Mouse (Mus musculus): ENCODE results near the gene Spcs3. TPM values are rescaled to one million over a fixed set of nuclear protein-coding genes. Genes with fewer than 3 reads are reported as not detected.
A peak's percentile ranks its signal among the peaks of the same experiment; 100 is the strongest.

Gene Spcs3
- polyA plus RNA-seq, 1 experiment from 2014 or later, result 57.5 TPM

GRCm38 (mm10) chr8:54548383-54548782 is 18.6 kb upstream of the Spcs3 start:
- no peak for ATAC-seq (ENCODE audit: low FRiP score, low TSS enrichment)
- Histone ChIP-seq H3K36me3 (ENCODE audit: control insufficient read depth, insufficient read depth, low read length) (no peaks in the 10 kb centered on the region), H3K4me3 (replicated peaks; ENCODE audit: low read depth, low read length) (no peak overlapping the region), H3K27ac (replicated peaks; ENCODE audit: low read depth, low read length) (no peak overlapping the region), H3K9ac (replicated peaks; ENCODE audit: low read length) (no peak overlapping the region), H3K27me3 (ENCODE audit: control insufficient read depth, insufficient read depth, low read length) (no peaks in the 10 kb centered on the region), H3K4me2 (ENCODE audit: low read length) (no peak overlapping the region), H3K9me3 (ENCODE audit: control insufficient read depth, low read length) (no peaks in the 10 kb centered on the region), H3K4me1 (ENCODE audit: control insufficient read depth, insufficient read depth, low read length) (no peaks in the 10 kb centered on the region)
- DNase-seq, result no peak
- 49% methylated on average over 6 of the region's 6 CpGs for WGBS

- no peaks in the 10 kb centered on the region for H3K4me1 ChIP-seq (ENCODE audit: control insufficient read depth, insufficient read depth, low read length)
- WGBS, result 69% methylated on average over 1 of the region's 1 CpGs
- no peaks in the 10 kb centered on the region for H3K36me3 ChIP-seq (ENCODE audit: control insufficient read depth, insufficient read depth, low read length)
- no peak overlapping the region for H3K4me3 ChIP-seq (replicated peaks; ENCODE audit: low read depth, low read length)
- no peaks in the 10 kb centered on the region for H3K27me3 ChIP-seq (ENCODE audit: control insufficient read depth, insufficient read depth, low read length)
- no peak overlapping the region for H3K9ac ChIP-seq (replicated peaks; ENCODE audit: low read length)
- no peak for DNase-seq
- no peaks in the 10 kb centered on the region for H3K9me3 ChIP-seq (ENCODE audit: control insufficient read depth, low read length)
- ATAC-seq (ENCODE audit: low FRiP score, low TSS enrichment), result no peak
- no peak overlapping the region for H3K4me2 ChIP-seq (ENCODE audit: low read length)
- no peak overlapping the region for H3K27ac ChIP-seq (replicated peaks; ENCODE audit: low read depth, low read length)
Observed at GRCm38 (mm10) chr8:54541331-54541730, 11.5 kb upstream of the Spcs3 start.

GRCm38 (mm10) chr8:54537285-54537684 is 7.5 kb upstream of the Spcs3 start:
- Histone ChIP-seq H3K27me3 (ENCODE audit: control insufficient read depth, insufficient read depth, low read length) (no peaks in the 10 kb centered on the region), H3K36me3 (ENCODE audit: control insufficient read depth, insufficient read depth, low read length) (no peaks in the 10 kb centered on the region), H3K9ac (replicated peaks; ENCODE audit: low read length) (no peak overlapping the region), H3K9me3 (ENCODE audit: control insufficient read depth, low read length) (no peaks in the 10 kb centered on the region), H3K4me3 (replicated peaks; ENCODE audit: low read depth, low read length) (no peak overlapping the region), H3K4me1 (ENCODE audit: control insufficient read depth, insufficient read depth, low read length) (no peaks in the 10 kb centered on the region), H3K4me2 (ENCODE audit: low read length) (no peak overlapping the region), H3K27ac (replicated peaks; ENCODE audit: low read depth, low read length) (no peak overlapping the region)
- WGBS, result 91% methylated on average over 3 of the region's 3 CpGs
- peak; percentile 35 for DNase-seq
- no peak for ATAC-seq (ENCODE audit: low FRiP score, low TSS enrichment)

GRCm38 (mm10) chr8:54535172-54535571 is 5.4 kb upstream of the Spcs3 start:
- no peak overlapping the region for H3K4me3 ChIP-seq (replicated peaks; ENCODE audit: low read depth, low read length)
- no peak overlapping the region for H3K4me2 ChIP-seq (ENCODE audit: low read length)
- no peaks in the 10 kb centered on the region for H3K27me3 ChIP-seq (ENCODE audit: control insufficient read depth, insufficient read depth, low read length)
- H3K36me3 ChIP-seq (ENCODE audit: control insufficient read depth, insufficient read depth, low read length), result no peaks in the 10 kb centered on the region
- H3K9me3 ChIP-seq (ENCODE audit: control insufficient read depth, low read length), result no peaks in the 10 kb centered on the region
- no peak overlapping the region for H3K9ac ChIP-seq (replicated peaks; ENCODE audit: low read length)
- 82% methylated on average over 5 of the region's 5 CpGs for WGBS
- ATAC-seq (ENCODE audit: low FRiP score, low TSS enrichment), result no peak
- no peak for DNase-seq
- H3K4me1 ChIP-seq (ENCODE audit: control insufficient read depth, insufficient read depth, low read length), result 0 out of 2 replicates have a peak, but pooled peaks cover 4% of the 10 kb centered on the region
- no peak overlapping the region for H3K27ac ChIP-seq (replicated peaks; ENCODE audit: low read depth, low read length)

- Histone ChIP-seq H3K27me3 (ENCODE audit: control insufficient read depth, insufficient read depth, low read length) (no peaks in the 10 kb centered on the region), H3K4me1 (ENCODE audit: control insufficient read depth, insufficient read depth, low read length) (peaks cover 15% of the 10 kb centered on the region), H3K9me3 (ENCODE audit: control insufficient read depth, low read length) (no peaks in the 10 kb centered on the region), H3K4me3 (replicated peaks; ENCODE audit: low read depth, low read length) (peak overlapping the region; percentile 97), H3K36me3 (ENCODE audit: control insufficient read depth, insufficient read depth, low read length) (peaks cover 3% of the 10 kb centered on the region; the same call in 1 of the 2 replicates), H3K4me2 (ENCODE audit: low read length) (peak overlapping the region; percentile 63), H3K27ac (replicated peaks; ENCODE audit: low read depth, low read length) (no peak overlapping the region), H3K9ac (replicated peaks; ENCODE audit: low read length) (peak overlapping the region; percentile 71; the same call in 1 of the 2 replicates)
- DNase-seq, result no peak
- ATAC-seq (ENCODE audit: low FRiP score, low TSS enrichment), result no peak
- 67% methylated on average over 7 of the region's 7 CpGs for WGBS
Observed at GRCm38 (mm10) chr8:54528571-54528970, 1.2 kb downstream of the Spcs3 start.

GRCm38 (mm10) chr8:54526700-54527099 is 3.1 kb downstream of the Spcs3 start:
- H3K4me2 ChIP-seq (ENCODE audit: low read length), result no peak overlapping the region
- H3K27me3 ChIP-seq (ENCODE audit: control insufficient read depth, insufficient read depth, low read length), result no peaks in the 10 kb centered on the region
- DNase-seq (no peak), ATAC-seq (ENCODE audit: low FRiP score, low TSS enrichment) (no peak)
- H3K9me3 ChIP-seq (ENCODE audit: control insufficient read depth, low read length), result no peaks in the 10 kb centered on the region
- 96% methylated on average over 6 of the region's 6 CpGs for WGBS
- no peak overlapping the region for H3K4me3 ChIP-seq (replicated peaks; ENCODE audit: low read depth, low read length)
- H3K27ac ChIP-seq (replicated peaks; ENCODE audit: low read depth, low read length), result no peak overlapping the region
- H3K36me3 ChIP-seq (ENCODE audit: control insufficient read depth, insufficient read depth, low read length), result peaks cover 9% of the 10 kb centered on the region
- H3K9ac ChIP-seq (replicated peaks; ENCODE audit: low read length), result no peak overlapping the region
- H3K4me1 ChIP-seq (ENCODE audit: control insufficient read depth, insufficient read depth, low read length), result peaks cover 15% of the 10 kb centered on the region

GRCm38 (mm10) chr8:54525606-54526005 is 4.2 kb downstream of the Spcs3 start:
- H3K27ac ChIP-seq (replicated peaks; ENCODE audit: low read depth, low read length), result no peak overlapping the region
- H3K4me2 ChIP-seq (ENCODE audit: low read length), result no peak overlapping the region
- WGBS, result 84% methylated on average over 2 of the region's 2 CpGs
- no peak overlapping the region for H3K9ac ChIP-seq (replicated peaks; ENCODE audit: low read length)
- H3K4me1 ChIP-seq (ENCODE audit: control insufficient read depth, insufficient read depth, low read length), result peaks cover 15% of the 10 kb centered on the region
- peaks cover 19% of the 10 kb centered on the region for H3K36me3 ChIP-seq (ENCODE audit: control insufficient read depth, insufficient read depth, low read length)
- DNase-seq (no peak), ATAC-seq (ENCODE audit: low FRiP score, low TSS enrichment) (no peak)
- no peaks in the 10 kb centered on the region for H3K27me3 ChIP-seq (ENCODE audit: control insufficient read depth, insufficient read depth, low read length)
- no peaks in the 10 kb centered on the region for H3K9me3 ChIP-seq (ENCODE audit: control insufficient read depth, low read length)
- no peak overlapping the region for H3K4me3 ChIP-seq (replicated peaks; ENCODE audit: low read depth, low read length)

GRCm38 (mm10) chr8:54520516-54520915 is 9.3 kb downstream of the Spcs3 start:
- no peak overlapping the region for H3K27ac ChIP-seq (replicated peaks; ENCODE audit: low read depth, low read length)
- WGBS, result 71% methylated on average over 4 of the region's 4 CpGs
- no peak overlapping the region for H3K9ac ChIP-seq (replicated peaks; ENCODE audit: low read length)
- H3K4me3 ChIP-seq (replicated peaks; ENCODE audit: low read depth, low read length), result no peak overlapping the region
- ATAC-seq (ENCODE audit: low FRiP score, low TSS enrichment), result no peak
- no peaks in the 10 kb centered on the region for H3K4me1 ChIP-seq (ENCODE audit: control insufficient read depth, insufficient read depth, low read length)
- no peaks in the 10 kb centered on the region for H3K27me3 ChIP-seq (ENCODE audit: control insufficient read depth, insufficient read depth, low read length)
- H3K4me2 ChIP-seq (ENCODE audit: low read length), result no peak overlapping the region
- peaks cover 20% of the 10 kb centered on the region for H3K36me3 ChIP-seq (ENCODE audit: control insufficient read depth, insufficient read depth, low read length)
- H3K9me3 ChIP-seq (ENCODE audit: control insufficient read depth, low read length), result no peaks in the 10 kb centered on the region
- DNase-seq, result no peak

- H3K27ac ChIP-seq (replicated peaks; ENCODE audit: low read depth, low read length), result no peak overlapping the region
- no peak overlapping the region for H3K9ac ChIP-seq (replicated peaks; ENCODE audit: low read length)
- H3K36me3 ChIP-seq (ENCODE audit: control insufficient read depth, insufficient read depth, low read length), result peaks cover 19% of the 10 kb centered on the region
- no peak overlapping the region for H3K4me3 ChIP-seq (replicated peaks; ENCODE audit: low read depth, low read length)
- DNase-seq (no peak), ATAC-seq (ENCODE audit: low FRiP score, low TSS enrichment) (no peak)
- H3K9me3 ChIP-seq (ENCODE audit: control insufficient read depth, low read length), result no peaks in the 10 kb centered on the region
- H3K4me2 ChIP-seq (ENCODE audit: low read length), result no peak overlapping the region
- 86% methylated on average over 10 of the region's 10 CpGs for WGBS
- H3K27me3 ChIP-seq (ENCODE audit: control insufficient read depth, insufficient read depth, low read length), result no peaks in the 10 kb centered on the region
- H3K4me1 ChIP-seq (ENCODE audit: control insufficient read depth, insufficient read depth, low read length), result no peaks in the 10 kb centered on the region
Observed at GRCm38 (mm10) chr8:54518756-54519460, 10.9 kb downstream of the Spcs3 start.
